Mouse (Mus musculus) layer of hippocampus, postnatal 25 days (tissue): Measurements from ENCODE around the gene Eps8. TPM values are rescaled to one million over a fixed set of nuclear protein-coding genes. Genes with fewer than 3 reads are reported as not detected.

ENCODE experiments used
- DNase-seq, 2 experiments: peaks; one replicate each; pipeline ENCODE4 v3.0.0; 2022; ENCODE audit warnings: mixed read lengths in 2 of 2, low spot score in 1 of 2; ENCODE audit errors: extremely low spot score in 1 of 2
- total RNA-seq, 2 experiments: library from RNA; stranded (reverse); gene quantifications; 2 replicates each; pipeline ENCODE4 v1.2.3; 2021

Eps8 gene
- total RNA-seq, 2 experiments from 2014 or later, result 47.7 to 49.5 TPM

DNA sequence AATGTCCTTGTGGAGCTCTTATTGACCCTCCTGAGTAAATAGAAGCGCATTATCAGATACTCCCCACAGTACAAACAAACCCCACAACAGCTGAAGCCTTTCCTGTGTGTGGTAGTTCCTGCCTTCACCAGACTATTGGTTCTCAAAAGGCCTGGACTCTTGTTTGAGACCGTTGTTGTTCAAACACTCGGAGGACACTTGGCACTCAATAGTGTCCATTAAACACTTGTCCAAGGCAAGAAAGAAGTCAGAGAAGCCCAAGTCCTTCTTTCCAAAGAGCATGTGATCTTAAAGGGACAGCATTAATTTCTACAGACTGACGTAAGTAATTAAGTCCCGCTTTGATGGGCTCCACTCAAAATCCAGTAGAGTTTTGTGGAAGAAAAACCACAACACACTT is 113.9 kb downstream of the Eps8 start:
- DNase-seq, result no peak

DNA sequence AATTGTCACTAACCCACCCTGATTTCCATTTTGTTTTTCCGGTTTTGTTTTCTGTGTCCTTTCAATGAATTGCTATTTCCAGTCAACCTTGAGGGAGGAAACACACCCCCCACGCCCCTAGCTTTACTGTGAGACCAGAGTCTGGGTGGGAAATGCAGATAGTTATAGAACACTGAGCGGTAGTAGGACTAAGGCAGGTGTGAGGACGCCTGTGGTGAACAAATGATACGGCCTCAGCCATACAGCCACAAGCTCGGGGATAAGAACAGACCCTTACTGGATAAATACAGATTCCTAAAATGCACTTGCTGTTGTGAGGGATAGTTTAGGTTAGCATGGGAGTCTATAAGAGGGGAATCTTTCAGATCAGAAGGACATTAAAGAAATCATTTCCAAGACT is 114.3 kb downstream of the Eps8 start:
- DNase-seq, result no peak

- DNase-seq, result no peak
Observed at GRCm38 (mm10) chr6:137539219-137539618, 115.5 kb downstream of the Eps8 start.

DNA sequence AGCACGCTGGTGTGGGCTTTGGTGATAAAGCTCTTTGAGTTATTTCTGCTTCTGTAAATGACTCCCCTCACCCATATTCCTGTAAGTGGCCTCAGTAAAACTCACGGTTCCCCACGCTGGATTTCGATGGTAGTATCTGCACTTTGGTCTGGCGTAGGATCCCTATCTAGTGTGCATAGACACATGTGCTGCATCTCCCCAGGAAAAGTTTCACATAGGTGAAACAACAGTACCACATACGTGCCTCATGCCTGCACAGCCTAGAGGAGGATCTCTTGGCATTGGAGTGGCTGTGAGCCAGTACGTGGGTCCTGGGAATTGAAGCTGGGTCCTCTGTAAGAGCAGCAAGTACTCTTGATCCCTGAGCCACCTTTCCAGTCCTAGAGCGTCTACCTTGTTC is 121.9 kb downstream of the Eps8 start:
- DNase-seq, result no peak

DNA sequence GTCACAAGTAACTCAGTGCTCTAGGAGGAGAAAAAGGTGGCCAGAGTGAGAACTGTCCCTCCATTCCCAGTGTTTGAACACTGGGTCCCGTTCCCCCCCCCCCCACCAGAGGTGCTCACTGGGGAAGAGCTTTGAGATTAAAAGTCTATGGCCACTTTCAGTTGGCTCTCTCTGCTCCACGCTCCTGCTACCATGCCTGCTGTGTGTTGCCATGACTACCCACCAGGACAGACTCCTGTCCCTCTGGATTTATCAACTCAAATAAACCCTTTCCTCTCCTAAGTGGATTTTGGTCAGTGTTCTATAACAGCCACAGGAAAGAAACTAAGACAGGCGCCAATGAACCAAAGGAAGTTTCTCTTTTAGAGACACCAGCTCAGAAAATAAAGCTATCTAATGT is 128.9 kb downstream of the Eps8 start:
- no peak for DNase-seq

DNA sequence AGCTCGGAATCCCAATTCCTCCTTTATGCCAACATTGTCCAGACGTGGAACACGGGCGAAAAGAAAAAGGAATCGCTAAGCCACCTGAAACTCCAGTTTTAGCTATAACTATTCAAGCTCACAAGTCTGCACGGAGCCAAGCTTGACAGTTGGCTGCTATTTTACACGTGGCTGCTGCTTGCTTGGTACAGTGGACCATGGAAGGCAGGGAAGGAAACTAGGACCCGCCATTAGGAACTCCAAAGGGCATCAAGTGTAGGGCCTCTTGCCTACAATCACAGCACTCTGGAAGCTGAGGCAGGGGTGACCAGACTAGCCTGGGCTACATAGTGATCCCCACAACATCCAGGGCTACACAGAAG is 134.4 kb downstream of the Eps8 start:
- DNase-seq, result no peak

- no peak for DNase-seq
Observed at GRCm38 (mm10) chr6:137519529-137520342, 134.9 kb downstream of the Eps8 start.

GRCm38 (mm10) chr6:137514872-137515271 is 139.8 kb downstream of the Eps8 start:
- DNase-seq, result no peak

DNA sequence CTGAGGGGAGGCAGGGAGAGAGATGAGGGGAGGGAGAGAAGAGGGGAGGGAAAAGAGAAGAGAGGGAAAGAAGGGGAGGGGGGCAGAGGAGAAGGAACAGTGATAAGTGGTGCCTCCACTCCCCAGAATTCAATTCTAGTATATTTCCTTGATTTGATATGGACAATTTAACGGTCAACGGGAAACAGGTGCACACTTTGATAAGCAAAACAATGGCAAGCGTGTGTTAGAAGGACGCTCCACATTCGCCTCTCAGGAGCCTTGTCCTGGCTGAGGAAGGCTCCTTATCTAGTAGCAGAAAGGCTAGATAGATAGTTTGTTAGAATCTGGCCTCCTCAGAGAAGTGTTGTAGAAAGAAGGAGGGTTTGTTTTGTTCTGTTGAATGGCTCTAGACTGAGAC is 141.9 kb downstream of the Eps8 start:
- DNase-seq, result no peak

- no peak for DNase-seq
Observed at GRCm38 (mm10) chr6:137509341-137510045, 145.2 kb downstream of the Eps8 start.

- no peak for DNase-seq
Observed at GRCm38 (mm10) chr6:137508936-137509335, 145.7 kb downstream of the Eps8 start.

DNA sequence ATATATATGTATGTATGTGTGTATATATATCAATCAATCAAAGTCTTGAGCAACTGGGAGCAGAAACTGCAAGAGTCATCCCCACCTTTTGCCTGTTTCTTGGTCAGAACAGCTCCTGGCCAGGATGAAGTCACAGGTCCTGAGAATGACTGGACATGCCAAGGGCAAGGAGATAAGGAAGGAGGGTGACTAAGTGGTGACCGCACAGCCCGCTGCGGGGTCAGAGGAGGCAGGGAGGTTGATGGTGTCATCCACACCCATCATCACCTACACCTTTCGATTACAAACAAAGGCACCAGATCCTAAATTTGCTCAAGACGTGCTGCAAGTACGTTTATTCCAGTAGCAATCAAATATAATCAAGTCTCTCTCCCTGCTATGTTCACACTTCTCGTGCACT is 148.1 kb downstream of the Eps8 start:
- no peak for DNase-seq

- no peak for DNase-seq
Observed at GRCm38 (mm10) chr6:137505555-137506227, 149.0 kb downstream of the Eps8 start.

GRCm38 (mm10) chr6:137504052-137504451 is 150.6 kb downstream of the Eps8 start:
- no peak for DNase-seq

- DNase-seq, result no peak
Observed at GRCm38 (mm10) chr6:137503462-137503861, 151.2 kb downstream of the Eps8 start.

- DNase-seq, result no peak
Observed at GRCm38 (mm10) chr6:137503009-137503408, 151.7 kb downstream of the Eps8 start.

- DNase-seq, result no peak
Observed at GRCm38 (mm10) chr6:137498781-137499180, 155.9 kb downstream of the Eps8 start.

GRCm38 (mm10) chr6:137497208-137497835 is 157.4 kb downstream of the Eps8 start:
- DNase-seq, result no peak

DNA sequence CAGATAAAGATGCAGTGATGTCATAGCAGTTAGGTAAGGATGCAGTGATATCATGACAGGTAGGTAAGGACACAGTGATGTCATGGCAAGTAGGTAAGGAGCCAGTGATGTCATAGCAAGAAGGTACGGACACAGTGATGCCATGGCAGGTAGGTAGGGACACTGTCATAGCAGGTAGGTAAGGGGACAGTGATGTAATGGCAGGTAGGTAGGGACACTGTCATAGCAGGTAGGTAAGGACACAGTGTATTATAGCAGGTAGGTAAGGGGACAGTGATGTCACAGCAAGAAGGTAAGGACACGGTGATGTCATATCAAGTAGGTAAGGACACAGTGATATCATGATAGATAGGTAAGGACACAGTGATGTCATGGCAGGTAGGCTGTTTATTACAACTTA is 158.1 kb downstream of the Eps8 start:
- DNase-seq, result no peak

- DNase-seq, result no peak
Observed at GRCm38 (mm10) chr6:137495233-137495632, 159.4 kb downstream of the Eps8 start.

- DNase-seq, result no peak
Observed at GRCm38 (mm10) chr6:137494801-137495200, 159.9 kb downstream of the Eps8 start.
